Mouse (Mus musculus) heart, embryonic 15.5 days (tissue): ENCODE results near the gene Rnf43. TPM values are rescaled to one million over a fixed set of nuclear protein-coding genes. Genes with fewer than 3 reads are reported as not detected.

ENCODE experiments used
- ATAC-seq: fragments of 200-750 bp; cut with Nextera tagmentation; replicated peaks from 2 replicates; pipeline ENCODE4 v1.8.0; 2017; ENCODE audit warnings: low read depth, moderate TSS enrichment; ENCODE audit not compliant: insufficient number of reproducible peaks, insufficient read depth, low FRiP score
- H3K27ac ChIP-seq: fragments of 300-500 bp; sonication (generic); 2 replicates; pipeline ENCODE4 v1.5.1; 2015; ENCODE audit warnings: mild to moderate bottlenecking, inconsistent platforms
- H3K27me3 ChIP-seq: fragments of 300-500 bp; sonication (generic); 2 replicates; pipeline ENCODE4 v1.6.1; 2015; ENCODE audit warnings: inconsistent platforms
- H3K36me3 ChIP-seq: fragments of 300-500 bp; sonication (generic); 2 replicates; pipeline ENCODE4 v1.6.1; 2015; ENCODE audit warnings: mild to moderate bottlenecking, inconsistent platforms
- H3K4me1 ChIP-seq: fragments of 300-500 bp; sonication (generic); replicated peaks from 2 replicates; pipeline ENCODE4 v1.6.1; 2015; ENCODE audit warnings: inconsistent platforms
- H3K4me2 ChIP-seq: fragments of 300-500 bp; sonication (generic); 2 replicates; pipeline ENCODE4 v1.6.1; 2015; ENCODE audit warnings: inconsistent platforms, mild to moderate bottlenecking, moderate library complexity
- H3K4me3 ChIP-seq: fragments of 300-500 bp; sonication (generic); 2 replicates; pipeline ENCODE4 v1.5.1; 2015; ENCODE audit warnings: mild to moderate bottlenecking, inconsistent platforms
- H3K9ac ChIP-seq: fragments of 300-500 bp; sonication (generic); 2 replicates; pipeline ENCODE4 v1.6.1; 2015; ENCODE audit warnings: mild to moderate bottlenecking, inconsistent platforms
- H3K9me3 ChIP-seq: fragments of 300-500 bp; sonication (generic); replicated peaks from 2 replicates; pipeline ENCODE4 v1.6.1; 2016; ENCODE audit warnings: inconsistent platforms
- WGBS: fragments of 180-500 bp; shearing (Covaris S2); methylation state at CpG from one replicate; pipeline ENCODE4 v1.1.7; 2015; ENCODE audit warnings: mixed read lengths; 5-methylcytosine and 5-hydroxymethylcytosine counted together
- polyA plus RNA-seq: library from polyadenylated mRNA; unstranded; fragments of >200 nt; fragmentation: Nextera tagmentation; extraction: Ambion mirVana; gene quantifications from 2 replicates; pipeline ENCODE4 v1.2.1, GENCODE M21; 2015

The Rnf43 gene
- polyA plus RNA-seq, 1 experiment from 2014 or later: 1.3 TPM

DNA sequence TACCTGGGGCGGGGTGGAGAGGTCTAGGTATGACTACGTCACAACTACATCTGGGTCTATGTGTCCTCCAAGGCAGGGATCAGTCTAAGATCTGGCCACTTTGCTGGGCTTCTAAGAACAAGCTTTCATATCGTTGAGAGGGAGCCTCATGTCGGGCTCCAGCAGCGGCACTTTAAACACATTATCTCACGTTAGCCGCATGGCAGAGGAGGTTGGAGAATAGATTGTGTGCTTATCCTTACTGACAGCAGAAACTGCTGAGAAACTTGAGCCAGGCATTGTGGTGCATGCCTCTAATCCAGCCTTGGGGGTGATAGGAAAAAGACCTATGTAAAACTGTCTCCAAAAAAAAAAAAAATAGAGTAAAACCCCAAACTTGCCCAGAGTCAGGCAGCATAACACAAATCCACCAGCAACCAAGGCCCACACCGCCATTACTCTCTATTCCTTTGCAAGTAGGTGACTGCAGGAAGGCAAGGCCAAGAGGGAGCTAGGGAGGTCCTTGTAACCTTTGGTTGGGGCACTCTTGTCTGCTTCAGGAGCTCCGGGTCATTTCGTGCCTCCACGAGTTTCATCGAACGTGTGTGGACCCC lies 67.2 kb downstream of the Rnf43 start:
- H3K27me3 ChIP-seq: no peaks in the 10 kb centered on the region
- H3K4me3 ChIP-seq: no peak overlapping the region
- ATAC-seq: no peak
- H3K4me1 ChIP-seq: peaks cover 18% of the 10 kb centered on the region
- no peaks in the 10 kb centered on the region for H3K36me3 ChIP-seq
- WGBS: 59% methylated on average over 13 of the region's 13 CpGs
- no peak overlapping the region for H3K4me2 ChIP-seq
- H3K9ac ChIP-seq: no peak overlapping the region
- H3K27ac ChIP-seq: no peak overlapping the region
- H3K9me3 ChIP-seq: no peaks in the 10 kb centered on the region

GRCm38 (mm10) chr11:87730652-87731310 lies 68.3 kb downstream of the Rnf43 start:
- ATAC-seq: no peak
- H3K27me3 ChIP-seq: no peaks in the 10 kb centered on the region
- no peaks in the 10 kb centered on the region for H3K9me3 ChIP-seq
- peaks cover 15% of the 10 kb centered on the region for H3K4me1 ChIP-seq
- no peak overlapping the region for H3K4me2 ChIP-seq
- no peak overlapping the region for H3K4me3 ChIP-seq
- H3K36me3 ChIP-seq: no peaks in the 10 kb centered on the region
- WGBS: 72% methylated on average over 10 of the region's 10 CpGs
- no peak overlapping the region for H3K9ac ChIP-seq
- H3K27ac ChIP-seq: no peak overlapping the region

DNA sequence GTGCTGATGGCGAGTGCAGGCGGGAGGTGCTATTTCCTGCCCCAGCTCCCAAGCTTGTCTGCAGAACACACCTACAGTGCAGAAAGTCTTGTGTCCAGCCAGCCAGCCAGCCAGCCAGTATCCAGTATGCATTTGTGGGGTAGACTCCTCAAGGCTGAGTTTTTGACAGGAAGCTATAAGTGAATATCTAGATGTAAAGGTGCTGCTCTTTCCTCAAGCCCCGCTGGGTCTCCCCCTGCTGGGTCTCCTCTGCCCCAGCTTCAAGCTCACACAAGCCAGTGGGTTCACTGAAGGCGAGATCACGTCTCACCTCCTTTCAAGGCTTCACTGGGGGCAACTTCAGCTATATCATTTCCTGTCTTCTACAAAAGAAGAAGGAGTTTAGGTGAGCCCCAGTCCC lies 71.8 kb downstream of the Rnf43 start:
- ATAC-seq: no peak
- 53% methylated on average over 5 of the region's 5 CpGs for WGBS
- Histone ChIP-seq H3K9me3 (no peaks in the 10 kb centered on the region), H3K4me3 (peak overlapping the region; percentile 20), H3K36me3 (peaks cover 3% of the 10 kb centered on the region; the same call in 1 of the 2 replicates), H3K4me2 (peak overlapping the region; percentile 52), H3K27ac (no peak overlapping the region), H3K27me3 (no peaks in the 10 kb centered on the region), H3K4me1 (peaks cover 15% of the 10 kb centered on the region), H3K9ac (no peak overlapping the region)

- Histone ChIP-seq H3K27ac (peak overlapping the region; percentile 88), H3K36me3 (peaks cover 16% of the 10 kb centered on the region), H3K4me1 (peaks cover 15% of the 10 kb centered on the region), H3K4me2 (no peak overlapping the region), H3K27me3 (no peaks in the 10 kb centered on the region), H3K9me3 (no peaks in the 10 kb centered on the region), H3K4me3 (no peak overlapping the region), H3K9ac (no peak overlapping the region; the same call in 1 of the 2 replicates)
- no peak for ATAC-seq
- WGBS: 63% methylated on average over 6 of the region's 6 CpGs
Measured at GRCm38 (mm10) chr11:87735691-87736090, 73.2 kb downstream of the Rnf43 start.

DNA sequence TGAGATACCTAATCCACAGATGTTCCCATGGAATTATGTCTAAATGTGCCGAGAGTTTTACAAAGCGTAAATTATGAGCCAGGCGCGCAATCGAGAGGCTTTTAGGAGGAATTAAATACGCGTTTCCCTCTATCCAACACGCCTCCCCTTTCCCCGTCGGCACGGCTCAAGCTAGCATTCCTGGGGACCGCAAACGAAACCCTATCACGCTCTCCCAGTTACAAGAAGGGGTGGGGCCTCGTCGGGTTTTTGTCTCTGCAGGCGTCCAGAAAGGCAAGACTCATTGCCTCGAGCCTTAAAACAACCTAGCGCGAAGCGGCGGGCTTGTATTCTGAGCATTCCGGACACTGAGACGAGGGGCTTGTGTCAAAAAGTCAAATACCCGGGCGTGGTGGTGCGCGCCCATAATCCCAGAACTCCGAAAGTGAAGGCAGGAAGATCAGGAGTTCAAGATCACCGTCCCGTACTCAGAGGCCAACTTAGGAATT lies 74.2 kb downstream of the Rnf43 start:
- H3K4me1 ChIP-seq: peaks cover 15% of the 10 kb centered on the region
- no peaks in the 10 kb centered on the region for H3K9me3 ChIP-seq
- H3K27ac ChIP-seq: peak overlapping the region; percentile 88
- ATAC-seq: peak; percentile 56; the same call in 1 of the 2 replicates
- peak overlapping the region; percentile 61 for H3K9ac ChIP-seq
- H3K4me2 ChIP-seq: peak overlapping the region; percentile 81
- H3K27me3 ChIP-seq: no peaks in the 10 kb centered on the region
- WGBS: 1% methylated on average over 31 of the region's 31 CpGs
- peaks cover 25% of the 10 kb centered on the region for H3K36me3 ChIP-seq
- H3K4me3 ChIP-seq: peak overlapping the region; percentile 96

DNA sequence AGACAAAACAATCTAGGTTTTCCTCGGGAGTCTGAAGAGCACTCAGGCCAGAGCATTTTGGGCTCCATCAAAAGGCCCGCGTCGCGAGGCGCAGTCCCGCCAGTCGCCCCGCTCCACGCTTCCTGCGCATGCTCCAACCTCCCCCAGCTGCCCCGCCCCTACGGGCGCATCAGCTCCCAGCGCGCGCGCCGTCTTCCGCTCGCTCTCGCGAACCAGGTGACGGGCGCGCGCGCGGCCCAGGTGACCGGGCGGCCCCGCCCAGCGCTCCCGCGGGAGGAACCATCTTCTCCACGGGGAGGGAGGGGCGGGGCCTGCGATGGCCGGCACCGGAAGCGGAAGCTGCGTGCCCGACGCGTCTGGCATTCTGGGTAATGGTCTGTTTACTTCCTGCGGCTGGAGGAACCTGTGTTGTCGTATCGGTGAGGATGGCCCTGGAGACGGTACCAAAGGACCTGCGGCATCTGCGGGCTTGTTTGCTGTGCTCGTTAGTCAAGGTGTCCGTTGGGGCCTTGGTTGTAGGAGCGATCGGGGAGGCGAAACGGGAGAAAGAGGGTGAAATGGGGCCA lies 74.7 kb downstream of the Rnf43 start, which contains the start of gene Supt4a:
Gene Supt4a (plus strand): TSS at position 378 of the 566 bp plus-strand sequence.
- WGBS: under 1% methylated on average over 57 of the region's 57 CpGs
- Histone ChIP-seq H3K9me3 (no peaks in the 10 kb centered on the region), H3K9ac (peak within 1 kb of the TSS; percentile 89), H3K4me1 (peaks cover 15% of the 10 kb centered on the region), H3K27me3 (no peaks in the 10 kb centered on the region), H3K27ac (peak within 1 kb of the TSS; percentile 88), H3K4me3 (peak within 1 kb of the TSS; percentile 96), H3K4me2 (peak within 1 kb of the TSS; percentile 81), H3K36me3 (peaks cover 26% of the 10 kb centered on the region)
- ATAC-seq: peak; percentile 94

GRCm38 (mm10) chr11:87743691-87744090 lies 81.2 kb downstream of the Rnf43 start:
- Histone ChIP-seq H3K27ac (no peak overlapping the region), H3K4me1 (no peaks in the 10 kb centered on the region), H3K4me3 (no peak overlapping the region), H3K9me3 (no peaks in the 10 kb centered on the region), H3K4me2 (no peak overlapping the region), H3K27me3 (no peaks in the 10 kb centered on the region), H3K9ac (no peak overlapping the region), H3K36me3 (peaks cover 43% of the 10 kb centered on the region)
- 84% methylated on average over 3 of the region's 3 CpGs for WGBS
- ATAC-seq: no peak

DNA sequence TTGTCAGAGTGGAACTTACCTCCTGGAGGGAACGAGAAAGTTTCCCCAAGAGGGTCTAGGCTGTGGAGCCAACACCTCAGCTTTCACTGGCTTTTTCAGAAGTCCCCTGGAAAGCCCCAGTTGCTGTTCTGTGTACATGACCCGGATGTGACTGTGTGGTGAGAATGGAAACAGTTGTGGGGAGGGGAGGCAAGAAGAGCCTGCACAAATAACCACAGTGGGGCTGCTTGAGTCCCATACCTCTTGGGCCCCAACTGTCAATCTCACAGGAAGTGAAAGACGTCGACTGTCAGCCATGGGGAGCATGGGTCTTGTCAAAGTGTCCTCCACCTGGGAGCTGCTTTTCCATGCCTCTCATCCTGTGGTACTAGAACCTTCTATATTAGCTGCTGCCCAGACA lies 82.4 kb downstream of the Rnf43 start:
- H3K4me3 ChIP-seq: no peak overlapping the region
- no peak for ATAC-seq

DNA sequence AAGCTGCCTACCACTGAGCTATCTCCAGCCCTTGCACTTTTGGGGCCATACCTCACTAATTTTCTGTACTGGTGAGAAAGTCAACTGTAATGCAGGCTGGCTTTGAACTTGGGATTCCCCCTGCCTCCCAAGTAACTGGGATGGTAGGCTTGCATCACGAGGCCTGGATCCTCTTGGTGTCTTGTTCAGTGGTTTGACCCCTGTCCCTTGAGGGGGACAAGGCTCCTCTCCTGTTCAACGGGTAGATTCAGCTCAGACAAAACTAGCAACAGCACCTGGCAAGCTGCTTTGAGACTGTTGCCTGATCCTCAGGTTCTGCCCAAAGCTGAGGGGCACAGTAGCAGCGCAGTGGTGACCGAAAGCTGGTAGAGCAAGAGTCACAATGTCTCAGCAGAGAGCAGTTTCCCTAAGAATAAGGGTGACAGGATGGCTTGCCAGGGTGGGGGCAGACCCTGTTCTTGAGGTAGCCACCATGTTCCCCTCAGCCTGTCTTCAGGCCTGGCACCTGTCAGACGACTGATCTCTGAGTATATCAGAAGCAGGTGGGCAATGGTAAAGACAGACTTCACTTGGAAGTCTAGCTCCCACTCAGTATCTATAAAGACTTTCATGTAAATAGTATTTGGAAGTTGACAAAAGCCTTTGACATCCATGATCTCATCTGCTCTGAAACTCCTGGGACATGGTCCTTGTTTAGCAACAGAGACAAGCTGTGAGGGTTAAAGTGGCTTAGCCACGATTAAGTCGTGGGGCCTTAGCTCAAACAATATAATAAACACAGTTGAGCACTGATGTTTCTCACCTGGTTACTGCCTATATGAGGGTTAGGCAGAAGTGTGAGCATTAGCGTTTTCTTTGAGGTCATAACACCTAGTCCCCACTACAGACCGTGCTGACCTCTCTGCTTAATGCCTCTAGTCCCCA lies 83.4 kb downstream of the Rnf43 start:
- no peaks in the 10 kb centered on the region for H3K9me3 ChIP-seq
- peak overlapping the region; percentile 20; the same call in 1 of the 2 replicates for H3K27ac ChIP-seq
- no peak for ATAC-seq
- WGBS: 72% methylated on average over 9 of the region's 9 CpGs
- no peak overlapping the region for H3K9ac ChIP-seq
- H3K36me3 ChIP-seq: peaks cover 25% of the 10 kb centered on the region
- H3K27me3 ChIP-seq: peaks cover 5% of the 10 kb centered on the region
- no peaks in the 10 kb centered on the region for H3K4me1 ChIP-seq
- H3K4me3 ChIP-seq: no peak overlapping the region
- no peak overlapping the region for H3K4me2 ChIP-seq

More for the DNA sequence above, 82.4 kb downstream of the Rnf43 start:
- H3K27ac ChIP-seq: peak overlapping the region; percentile 20; the same call in 1 of the 2 replicates
- WGBS: 75% methylated on average over 4 of the region's 4 CpGs
- H3K9ac ChIP-seq: no peak overlapping the region
- H3K27me3 ChIP-seq: peaks cover 5% of the 10 kb centered on the region; the same call in 1 of the 2 replicates
- H3K9me3 ChIP-seq: no peaks in the 10 kb centered on the region
- no peak overlapping the region for H3K4me2 ChIP-seq
- peaks cover 34% of the 10 kb centered on the region for H3K36me3 ChIP-seq
- H3K4me1 ChIP-seq: no peaks in the 10 kb centered on the region

DNA sequence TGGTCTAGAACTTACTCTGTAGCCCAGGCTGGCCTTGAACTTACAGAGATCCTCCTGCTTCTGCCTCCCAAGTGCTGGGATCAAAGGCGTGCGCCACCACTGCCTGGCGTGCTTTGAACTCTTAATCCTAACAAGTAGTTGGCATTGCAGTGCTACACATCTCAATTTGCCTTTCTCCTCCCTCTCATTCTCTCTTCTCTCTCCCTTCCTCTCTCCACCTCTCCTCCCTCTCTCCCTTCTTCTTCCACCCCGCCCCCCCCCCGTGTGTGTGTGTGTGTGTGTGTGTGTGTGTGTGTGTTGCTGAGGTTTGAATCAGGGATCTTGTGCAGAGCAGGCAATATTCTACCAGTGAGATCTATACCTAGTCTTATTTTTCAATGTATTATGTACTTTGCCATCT lies 84.8 kb downstream of the Rnf43 start:
- no peaks in the 10 kb centered on the region for H3K9me3 ChIP-seq
- H3K4me2 ChIP-seq: no peak overlapping the region
- H3K9ac ChIP-seq: no peak overlapping the region
- peaks cover 5% of the 10 kb centered on the region for H3K27me3 ChIP-seq
- H3K4me3 ChIP-seq: no peak overlapping the region
- no peak for ATAC-seq
- WGBS: 91% methylated on average over 3 of the region's 5 CpGs
- H3K36me3 ChIP-seq: peaks cover 18% of the 10 kb centered on the region
- H3K27ac ChIP-seq: no peak overlapping the region
- H3K4me1 ChIP-seq: no peaks in the 10 kb centered on the region

GRCm38 (mm10) chr11:87747716-87748115 lies 85.2 kb downstream of the Rnf43 start:
- Histone ChIP-seq H3K9me3 (no peaks in the 10 kb centered on the region), H3K9ac (no peak overlapping the region), H3K4me3 (no peak overlapping the region), H3K4me2 (no peak overlapping the region), H3K27me3 (peaks cover 5% of the 10 kb centered on the region), H3K36me3 (peaks cover 15% of the 10 kb centered on the region), H3K27ac (no peak overlapping the region), H3K4me1 (no peaks in the 10 kb centered on the region)
- 85% methylated on average over 7 of the region's 7 CpGs for WGBS
- ATAC-seq: no peak
